Mouse (Mus musculus) central nervous system, embryonic 14 days (tissue): ENCODE results near the gene Glce. TPM values are rescaled to one million over a fixed set of nuclear protein-coding genes. Genes with fewer than 3 reads are reported as not detected.

Experiments
- polyA plus RNA-seq: library from polyadenylated mRNA; depleted of rRNA; stranded (reverse); fragments of >200 nt; gene quantifications from 2 replicates; pipeline ENCODE4 v1.2.3, GENCODE M21; 2012; rRNA removed

Gene Glce
- 11.6 and 13.4 TPM in 2 replicates for polyA plus RNA-seq

GRCm38 (mm10) chr9:62122508-62123215 is at the start of gene Glce:
Gene Glce (minus strand): TSS chr9:62122655.

GRCm38 (mm10) chr9:62026600-62026999 is 95.9 kb downstream of the Glce start, which contains the start of gene Paqr5:
Gene Paqr5 (minus strand): TSS chr9:62026856.

Other genes with a start within 250 kb of the Glce start
- gene Rplp1, start 208.1 kb downstream of the Glce start, polyA plus RNA-seq: 5,733 and 5,753 TPM in 2 replicates
- gene Kif23, start 175.9 kb downstream of the Glce start, polyA plus RNA-seq: 36.4 and 38.1 TPM in 2 replicates
- gene Paqr5, start 95.8 kb downstream of the Glce start, polyA plus RNA-seq: 0.22 and 0.53 TPM in 2 replicates
- not detected in 2 replicates for gene Spesp1, start 159.6 kb upstream of the Glce start, polyA plus RNA-seq
- 481 and 546 TPM in 2 replicates for gene Anp32a, start 218.6 kb upstream of the Glce start, polyA plus RNA-seq